8 mouse cellular contexts compared by ENCODE assay signal in the genomic region with DNA sequence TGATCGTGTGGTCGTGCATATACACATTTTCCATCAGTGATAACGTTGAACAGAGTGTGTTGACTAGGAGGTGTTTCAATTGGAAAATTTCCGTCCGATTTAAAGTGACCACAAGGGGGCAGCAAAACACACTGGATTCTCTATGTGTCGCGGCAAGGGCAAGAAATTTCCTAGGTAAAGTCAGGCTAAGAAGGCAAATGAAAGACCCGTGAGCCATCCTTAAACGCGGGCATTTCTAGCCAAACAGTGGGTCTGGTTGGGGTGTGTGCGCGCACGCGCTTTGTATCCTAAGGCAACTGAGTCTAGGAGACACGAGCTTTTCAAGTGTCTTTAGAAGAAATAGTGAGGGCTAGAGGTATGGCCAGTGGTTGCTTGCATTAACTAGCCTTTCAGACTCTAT.
DNase-seq lines count a peak whose midpoint lies in the region; ATAC-seq and TF ChIP-seq lines count a peak whose summit lies in the region.

No protein-coding gene starts in this region.

- peak; percentile 83 for TF ChIP-seq CTCF in liver, embryonic 14.5 days (IDR thresholded peaks at IDR 0.05; ENCODE audit: low read depth)
- TF ChIP-seq CTCF in stomach, postnatal 0 days (IDR thresholded peaks at IDR 0.05; ENCODE audit: low read depth) = peak; percentile 91

- H3K4me2 ChIP-seq in heart, embryonic 15.5 days = peak overlapping the region; percentile 59
- peak overlapping the region; percentile 43 for H3K4me2 ChIP-seq in liver, embryonic 14.5 days (ENCODE audit: low read depth)
- peak overlapping the region; percentile 43 for H3K4me2 ChIP-seq in stomach, postnatal 0 days (replicated peaks; ENCODE audit: low read depth)

- H3K27ac ChIP-seq in forebrain, embryonic 10.5 days = no peak overlapping the region
- H3K27ac ChIP-seq in heart, embryonic 15.5 days = no peak overlapping the region
- no peak overlapping the region for H3K27ac ChIP-seq in liver, embryonic 14.5 days
- H3K27ac ChIP-seq in stomach, postnatal 0 days (replicated peaks) = no peak overlapping the region

- H3K36me3 ChIP-seq in forebrain, embryonic 10.5 days (replicated peaks) = no peaks in the 10 kb centered on the region
- H3K36me3 ChIP-seq in heart, embryonic 15.5 days = no peaks in the 10 kb centered on the region
- H3K36me3 ChIP-seq in liver, embryonic 14.5 days (replicated peaks; ENCODE audit: control insufficient read depth, insufficient read depth, low read depth) = no peaks in the 10 kb centered on the region
- H3K36me3 ChIP-seq in stomach, postnatal 0 days (ENCODE audit: control insufficient read depth, insufficient read depth, low read length) = no peaks in the 10 kb centered on the region

- H3K9ac ChIP-seq in heart, embryonic 15.5 days = peak overlapping the region; percentile 35
- no peak overlapping the region for H3K9ac ChIP-seq in liver, embryonic 14.5 days (replicated peaks)
- H3K9ac ChIP-seq in stomach, postnatal 0 days (ENCODE audit: low read length) = no peak overlapping the region

- H3K4me1 ChIP-seq in forebrain, embryonic 10.5 days = no peaks in the 10 kb centered on the region
- peaks cover 3% of the 10 kb centered on the region for H3K4me1 ChIP-seq in heart, embryonic 15.5 days (replicated peaks)
- 0 out of 4 replicates have a peak, but pooled peaks cover 0 to 3% of the 10 kb centered on the region in 2 experiments for H3K4me1 ChIP-seq in liver, embryonic 14.5 days (replicated peaks; ENCODE audit: control insufficient read depth in 2 of 2, insufficient read depth in 2 of 2, low read length in 1 of 2)
- H3K4me1 ChIP-seq in stomach, postnatal 0 days (replicated peaks; ENCODE audit: control insufficient read depth, insufficient read depth) = no peaks in the 10 kb centered on the region

- no peak for TF ChIP-seq EP300 in liver, embryonic 14.5 days (IDR thresholded peaks at IDR 0.05; ENCODE audit: low read depth)
- TF ChIP-seq EP300 in stomach, postnatal 0 days (optimal IDR thresholded peaks at IDR 0.05) = no peak

- no peaks in the 10 kb centered on the region for H3K27me3 ChIP-seq in forebrain, embryonic 10.5 days (ENCODE audit: poor library complexity, severe bottlenecking)
- H3K27me3 ChIP-seq in heart, embryonic 15.5 days = no peaks in the 10 kb centered on the region
- H3K27me3 ChIP-seq in liver, embryonic 14.5 days (ENCODE audit: control insufficient read depth, insufficient read depth, low read length) = no peaks in the 10 kb centered on the region
- H3K27me3 ChIP-seq in stomach, postnatal 0 days (ENCODE audit: control insufficient read depth, insufficient read depth, low read length) = no peaks in the 10 kb centered on the region

- no peak overlapping the region; the same call in 1 of the 2 replicates for H3K4me3 ChIP-seq in forebrain, embryonic 10.5 days
- H3K4me3 ChIP-seq in heart, embryonic 15.5 days = peak overlapping the region; percentile 27
- H3K4me3 ChIP-seq in liver, embryonic 14.5 days (ENCODE audit: insufficient read depth in 1 of 2, low read depth in 2 of 2, low read length in 2 of 2) = peak overlapping the region in 1 of 2 experiments; percentile 42; a peak in 1 of 4 replicates
- no peak overlapping the region for H3K4me3 ChIP-seq in stomach, postnatal 0 days (ENCODE audit: low read depth, low read length)

- ATAC-seq in heart, embryonic 15.5 days (replicated peaks; ENCODE audit: insufficient number of reproducible peaks, insufficient read depth, low FRiP score, low read depth) = no peak
- ATAC-seq in liver, embryonic 14.5 days (ENCODE audit: insufficient read depth) = peak; percentile 45; the same call in 1 of the 2 replicates
- ATAC-seq in stomach, postnatal 0 days (ENCODE audit: low FRiP score, low TSS enrichment) = 0 out of 2 replicates have a peak, but pooled peaks have one; percentile 26

- WGBS in forebrain, embryonic 10.5 days = 14% methylated on average over 15 of the region's 15 CpGs
- WGBS in heart, embryonic 15.5 days = 8% methylated on average over 15 of the region's 15 CpGs
- whole genome bisulfite sequencing in liver, embryonic 14.5 days (ENCODE audit: insufficient replicate concordance) = 5% methylated on average over 15 of the region's 15 CpGs
- WGBS in stomach, postnatal 0 days = 7% methylated on average over 15 of the region's 15 CpGs

- DNase-seq in CD8-positive naive resting alpha-beta T cell, adult 2 months (ENCODE audit: low read depth in 2 of 2, low spot score in 2 of 2) = peak; percentile 15 to 52
- peak; percentile 19 for DNase-seq in c-Kit-negative CD71-positive TER-119-positive erythroid progenitor cells, embryonic 14.5 days (ENCODE audit: low read depth, low spot score)
- DNase-seq in forebrain, embryonic 10.5 days (ENCODE audit: extremely low spot score, low spot score) = peak; percentile 74
- peak; percentile 60 to 87 for DNase-seq in kidney, postnatal 25 days
- DNase-seq in liver, embryonic 14.5 days (ENCODE audit: low read depth in 3 of 3, low spot score in 3 of 3) = peak; percentile 30 to 44 (median 40)
- peak; percentile 76 for DNase-seq in neural tube, embryonic 10.5 days (ENCODE audit: extremely low spot score, low spot score)
- peak; percentile 72 for DNase-seq in stomach, postnatal 0 days (ENCODE audit: low spot score)

- peaks cover 4% of the 10 kb centered on the region; the same call in 1 of the 2 replicates for H3K9me3 ChIP-seq in forebrain, embryonic 10.5 days
- H3K9me3 ChIP-seq in heart, embryonic 15.5 days (replicated peaks) = 0 out of 2 replicates have a peak, but pooled peaks cover 6% of the 10 kb centered on the region
- H3K9me3 ChIP-seq in liver, embryonic 14.5 days (ENCODE audit: control insufficient read depth, low read length) = no peaks in the 10 kb centered on the region
- H3K9me3 ChIP-seq in stomach, postnatal 0 days (ENCODE audit: control insufficient read depth, low read length) = no peaks in the 10 kb centered on the region

Comparison
In these comparisons a context has a peak if more than half of its experiments do, and no peak if none do; other contexts are left out.
1. DNase-seq: peak in every context shown above with its lines; median percentile 76 in neural tube, embryonic 10.5 days; 74 in forebrain, embryonic 10.5 days; 74 in kidney, postnatal 25 days; 72 in stomach, postnatal 0 days; 40 in liver, embryonic 14.5 days; 34 in CD8-positive naive resting alpha-beta T cell, adult 2 months; 19 in c-Kit-negative CD71-positive TER-119-positive erythroid progenitor cells, embryonic 14.5 days.